Mouse (Mus musculus): Measurements from ENCODE around the gene Lpcat4.

GRCm38 (mm10) chr2:112264364-112264763 is 25.1 kb downstream of the Lpcat4 start:
- TF ChIP-seq CTCF (IDR thresholded peaks at IDR 0.05; ENCODE audit: control insufficient read depth, insufficient read depth, low read length) (no peak), POLR2A (IDR thresholded peaks at IDR 0.05; ENCODE audit: borderline replicate concordance, control insufficient read depth, low read depth, low read length) (no peak)

All from bone marrow, adult 2 months (tissue).